Mouse (Mus musculus) mature B cell (primary cell): ENCODE results near the gene Lfng.

Source experiments
- in situ Hi-C: fragments of 300-500 bp; cut with MboI; formaldehyde crosslinking; loops from 2 replicates; pipeline ENCODE4 v1.14.3; 2019

Gene Lfng

GRCm38 (mm10) chr5:140662741-140663592 lies 55.8 kb downstream of the Lfng start:
- in situ Hi-C loops: no loop called here

DNA sequence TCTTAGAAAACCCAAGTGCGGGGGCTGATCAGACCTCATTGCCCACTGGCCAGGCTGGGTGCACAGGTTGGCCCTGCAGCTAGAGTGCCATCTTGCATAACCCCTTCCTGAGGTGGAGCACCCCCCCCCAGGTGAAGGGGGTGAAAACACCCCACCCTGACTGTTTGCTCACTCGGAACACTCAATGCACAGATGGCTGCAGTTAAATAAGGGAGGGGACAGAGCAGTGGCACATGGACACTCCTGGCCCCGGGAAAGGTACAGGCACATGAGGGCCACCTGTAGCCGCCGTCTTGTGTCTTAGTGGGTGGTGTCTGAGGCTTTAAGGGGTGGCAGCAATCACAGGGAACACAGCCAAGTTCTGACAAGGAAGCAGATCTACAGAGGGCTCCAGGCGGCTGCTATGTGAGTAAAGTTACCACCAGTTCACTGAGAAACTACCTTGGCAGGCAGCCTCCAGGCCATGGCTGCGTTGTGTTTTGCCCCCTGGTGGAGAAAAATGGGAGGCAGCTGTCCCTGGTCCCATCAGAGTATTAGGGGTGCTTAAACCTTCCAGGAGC lies 56.6 kb downstream of the Lfng start:
- in situ Hi-C loops: no loop called here
